Mouse (Mus musculus): Measurements from ENCODE around the gene Arhgap35.

Arhgap35 gene

DNA sequence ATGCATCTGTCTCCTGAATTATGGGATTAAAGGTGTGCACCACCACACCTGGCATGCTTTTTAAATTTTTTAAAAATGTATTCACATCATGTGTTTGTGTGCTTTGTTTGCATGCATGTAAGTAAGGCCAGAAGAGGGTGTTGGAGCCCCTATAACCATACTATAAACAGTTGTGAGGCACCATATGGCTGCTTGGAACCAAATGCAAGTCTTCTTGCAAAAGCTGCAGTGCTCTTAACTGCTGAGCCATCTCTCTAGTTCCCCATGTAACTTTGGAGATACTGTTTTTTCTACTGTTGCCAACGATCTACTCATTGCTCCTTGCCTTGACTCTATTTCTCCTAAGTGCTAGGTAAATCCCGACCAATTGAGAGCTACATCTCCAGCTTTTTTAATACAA is 95.5 kb downstream of the Arhgap35 start:
- no peak for DNase-seq (ENCODE audit: low read depth)

DNA sequence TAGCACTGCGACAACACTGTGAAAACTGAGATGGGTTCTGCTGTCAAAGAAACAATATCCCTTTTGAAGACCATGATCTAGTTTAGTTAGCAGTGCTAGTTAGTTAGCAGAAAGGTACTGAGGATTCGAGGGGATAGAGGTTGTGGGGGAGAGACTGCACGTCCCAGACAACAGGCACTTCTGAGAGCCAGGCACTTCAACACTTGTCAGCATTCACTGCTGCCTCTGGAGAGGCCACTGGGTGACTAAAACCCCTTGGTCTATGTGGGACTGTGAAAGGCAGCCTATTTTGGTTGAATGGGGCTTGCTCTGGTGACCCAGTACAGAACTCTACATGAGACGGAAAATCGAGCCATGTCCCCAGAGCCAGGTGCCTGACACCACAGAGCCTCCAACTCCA is 97.6 kb downstream of the Arhgap35 start:
- no peak for DNase-seq (ENCODE audit: low read depth)

DNA sequence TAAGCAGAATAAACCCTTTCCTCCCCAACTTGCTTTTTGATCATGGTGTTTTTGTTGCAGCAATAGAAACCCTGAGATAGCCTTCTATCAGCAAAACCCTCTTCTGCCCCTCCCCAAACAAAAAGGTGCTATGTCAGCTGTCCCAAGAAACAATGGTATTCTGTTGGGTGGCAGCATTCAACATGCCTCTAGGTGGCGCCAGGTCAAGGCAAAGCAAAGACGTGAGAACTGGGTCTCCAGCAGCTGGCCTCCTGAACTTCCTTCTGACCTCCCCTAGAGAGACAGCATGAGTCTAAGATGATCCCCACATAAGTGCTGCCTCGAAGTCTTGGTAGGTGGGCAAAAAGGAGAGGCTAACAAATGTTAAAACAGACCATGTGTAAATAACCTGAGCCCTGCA is 107.5 kb downstream of the Arhgap35 start:
- DNase-seq (ENCODE audit: low read depth): no peak

DNA sequence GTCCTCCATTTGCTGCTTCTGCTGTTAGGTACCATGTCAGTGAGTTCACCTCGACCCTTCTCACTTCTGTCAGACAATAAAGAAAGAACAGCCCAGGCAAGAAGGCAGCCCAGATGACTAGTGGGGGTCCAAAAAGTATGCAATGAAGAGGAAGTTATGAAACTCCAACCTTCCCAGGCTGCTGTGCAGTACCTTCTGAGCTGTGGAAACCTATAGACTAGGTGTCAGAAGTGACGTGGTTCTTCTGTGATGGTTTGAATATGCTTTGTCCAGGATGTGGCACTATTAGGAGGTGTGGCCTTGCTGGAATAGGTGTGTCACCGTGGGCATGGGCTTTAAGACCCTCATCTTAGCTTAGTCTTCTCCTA is 109.6 kb downstream of the Arhgap35 start:
- no peak for DNase-seq (ENCODE audit: low read depth)

DNA sequence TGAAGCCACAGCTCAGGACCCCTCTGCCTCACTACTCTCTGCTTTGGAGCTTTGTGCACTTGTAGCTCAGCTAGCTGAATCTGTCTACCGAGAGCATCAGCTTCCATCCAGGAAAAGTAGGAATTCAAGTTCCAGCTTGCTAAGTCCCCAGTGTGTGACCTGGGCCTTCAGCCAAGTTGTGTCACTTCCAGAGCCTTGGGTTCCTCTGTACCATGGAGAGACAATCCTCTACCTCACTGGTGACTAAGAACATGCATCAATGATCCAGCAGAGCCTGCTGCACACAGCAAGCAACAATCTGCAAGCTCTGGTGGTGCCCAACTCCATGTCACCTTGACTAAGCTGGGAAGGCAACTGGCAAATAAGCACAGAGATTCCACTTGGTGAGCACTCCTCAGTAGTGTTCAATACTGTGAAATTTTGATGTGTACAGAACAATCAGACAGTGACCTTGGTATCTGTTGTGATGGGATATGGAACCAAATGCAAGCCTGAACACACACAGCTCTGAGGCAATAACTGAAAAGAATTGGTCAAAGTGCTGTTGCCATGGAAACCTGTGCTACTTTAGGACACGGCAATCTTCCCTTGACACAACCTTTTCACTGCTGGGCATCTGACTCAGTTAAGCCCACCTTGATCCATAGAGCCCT is 110.1 kb downstream of the Arhgap35 start:
- no peak for DNase-seq (ENCODE audit: low read depth)

DNA sequence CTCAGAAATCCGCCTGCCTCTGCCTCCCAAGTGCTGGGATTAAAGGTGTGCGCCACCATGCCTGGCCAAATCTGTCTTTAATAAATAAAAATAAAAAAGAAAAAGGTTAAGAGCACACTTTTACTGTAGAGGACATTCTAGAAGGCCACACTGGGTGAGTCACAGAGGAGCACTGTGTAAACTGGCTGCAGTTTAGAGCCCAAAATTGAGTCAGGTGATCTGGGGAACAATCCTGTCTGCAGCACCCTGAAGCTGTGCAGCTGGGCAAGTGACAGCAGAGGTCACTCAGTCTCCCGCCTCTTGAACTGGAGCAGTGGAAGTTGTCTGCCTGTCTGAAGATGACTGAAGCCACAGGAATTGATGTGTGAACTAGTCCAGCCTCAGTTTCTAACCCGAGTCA is 113.2 kb downstream of the Arhgap35 start:
- DNase-seq (ENCODE audit: low read depth): no peak

DNA sequence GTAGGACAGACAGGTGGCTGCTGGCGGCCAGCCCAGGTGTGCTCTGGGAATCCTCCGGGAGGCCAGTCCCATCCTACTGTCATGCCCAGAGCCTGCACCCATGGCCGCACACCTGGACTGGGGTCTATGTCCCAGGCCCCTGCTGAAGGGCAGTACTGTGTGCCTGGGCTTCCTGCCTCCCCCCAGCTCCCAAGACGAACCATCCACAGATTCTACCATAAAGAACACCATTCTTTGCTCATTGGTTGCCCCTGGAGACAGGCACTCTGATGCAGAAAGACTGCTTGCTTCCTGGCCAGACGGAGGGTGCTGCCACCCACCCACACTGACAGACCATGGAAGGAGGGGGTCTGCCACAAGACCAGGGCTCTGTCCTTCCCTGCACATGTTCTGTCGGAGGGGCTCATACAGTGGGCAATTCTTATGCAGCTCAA is 115.1 kb downstream of the Arhgap35 start:
- DNase-seq (ENCODE audit: low read depth): no peak

DNA sequence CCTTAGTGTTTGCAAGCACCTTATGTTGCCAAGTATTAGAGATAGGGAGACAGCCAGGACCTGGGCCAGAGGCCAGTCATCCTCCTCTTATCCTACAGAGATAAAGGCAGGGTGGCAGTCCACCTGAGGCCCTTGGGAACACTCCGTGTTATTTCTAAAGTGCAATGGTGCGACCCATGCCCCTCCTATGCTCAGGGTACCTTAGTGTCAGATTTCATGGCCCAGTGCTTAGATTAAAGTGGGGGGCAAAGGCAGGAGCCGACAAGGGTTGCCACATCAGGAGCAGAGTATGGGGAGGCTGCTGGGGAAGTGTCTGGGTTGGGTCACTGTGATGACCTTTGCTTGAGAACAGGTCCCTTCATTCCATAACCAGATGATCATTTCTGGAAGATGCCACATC is 118.5 kb downstream of the Arhgap35 start:
- DNase-seq (ENCODE audit: low read depth): no peak

DNA sequence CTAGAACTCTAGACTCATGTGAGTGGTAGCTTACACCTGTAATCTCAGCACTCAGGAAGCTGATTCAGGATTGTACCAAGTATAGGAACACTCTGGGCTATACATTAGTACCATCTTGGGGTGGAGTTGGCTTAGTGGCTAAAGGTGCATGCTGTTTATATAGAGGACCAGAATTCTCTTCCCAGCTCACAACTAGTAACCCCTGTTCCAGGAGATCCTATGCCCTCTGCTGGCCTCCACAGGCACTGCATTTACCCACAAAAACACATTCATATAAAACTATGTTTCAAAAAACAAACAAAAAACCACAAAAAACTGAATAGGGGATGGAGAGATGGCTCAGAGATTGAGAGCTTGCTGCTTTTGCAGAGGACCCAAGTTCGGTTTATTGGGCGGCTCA is 121.4 kb downstream of the Arhgap35 start:
- DNase-seq (ENCODE audit: low read depth): no peak

DNA sequence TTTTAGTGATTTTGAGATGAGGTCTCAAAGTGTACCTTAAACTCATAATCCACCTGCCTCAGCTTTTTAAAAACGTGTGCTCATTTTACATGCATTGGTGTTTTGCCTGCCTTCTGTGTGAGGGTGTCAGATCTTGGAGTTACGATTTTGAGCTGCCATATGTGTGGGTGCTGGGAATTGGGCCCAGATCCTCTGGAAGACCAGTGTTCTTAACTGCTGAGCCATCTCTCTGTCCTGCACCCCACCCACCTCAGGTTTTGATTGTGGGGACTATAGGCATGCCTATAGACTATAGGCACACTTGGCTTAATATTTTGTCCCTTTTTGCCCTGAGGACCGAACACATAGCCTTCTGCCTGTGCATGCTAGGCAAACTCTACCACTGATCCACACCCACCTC is 122.6 kb downstream of the Arhgap35 start:
- no peak for DNase-seq (ENCODE audit: low read depth)

DNA sequence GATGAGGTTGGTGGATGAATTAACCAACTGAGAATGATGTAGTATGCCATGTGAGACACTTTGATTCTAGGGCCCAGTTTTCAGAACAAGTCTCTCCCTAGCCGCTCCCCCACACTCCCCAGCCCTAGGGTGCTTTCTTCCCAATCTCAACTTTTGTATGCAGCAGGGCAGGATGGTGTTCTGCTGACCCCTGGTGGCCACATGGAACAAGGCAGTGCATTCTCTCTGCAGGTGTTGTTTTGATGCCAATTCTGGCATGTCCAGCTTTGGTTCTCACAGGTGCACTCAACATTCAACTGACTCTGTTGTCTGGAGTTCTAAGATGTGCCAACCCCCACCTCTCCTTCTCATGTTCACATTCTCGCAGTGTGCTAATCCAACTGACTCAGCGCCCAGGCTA is 123.0 kb downstream of the Arhgap35 start:
- no peak for DNase-seq (ENCODE audit: low read depth)

DNA sequence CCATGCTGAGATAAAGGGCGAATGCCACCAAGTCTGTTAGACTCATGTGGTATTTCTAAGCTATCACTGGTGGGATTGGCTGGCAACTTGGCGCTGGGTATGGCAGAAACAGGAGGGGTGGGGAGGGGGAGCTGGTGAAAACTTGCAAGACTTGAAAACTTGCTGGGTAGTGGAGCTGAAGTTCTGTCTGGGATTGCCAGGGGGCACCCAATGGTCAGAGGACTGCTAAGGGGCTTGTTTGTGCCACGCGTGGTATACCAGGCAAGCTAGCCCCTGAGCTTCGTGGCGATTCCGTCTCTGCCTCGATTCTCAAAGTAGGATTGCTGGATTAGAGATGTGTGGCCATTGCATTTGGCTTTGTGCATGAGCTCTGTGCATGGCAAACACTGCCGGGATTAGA is 124.8 kb downstream of the Arhgap35 start:
- DNase-seq (ENCODE audit: low read depth): no peak

DNA sequence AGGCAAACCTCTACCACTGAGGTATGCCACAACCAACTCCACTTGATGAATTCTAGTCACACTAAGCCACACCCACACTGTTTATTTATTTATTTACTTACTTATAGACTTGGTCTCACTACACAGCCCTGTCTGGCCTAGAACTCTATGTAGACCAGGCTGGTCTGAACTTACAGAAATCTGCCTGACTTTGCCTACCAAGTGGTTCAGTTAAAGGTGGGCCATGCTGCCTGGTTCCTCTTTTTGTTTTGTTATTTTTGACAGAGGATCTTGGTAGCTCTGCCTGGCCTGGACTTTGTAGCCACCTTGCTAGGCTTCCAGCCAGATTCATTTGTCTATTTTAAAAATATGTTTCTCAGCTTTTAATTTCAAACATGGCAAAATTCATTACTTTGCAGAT is 126.0 kb downstream of the Arhgap35 start:
- no peak for DNase-seq (ENCODE audit: low read depth)

DNA sequence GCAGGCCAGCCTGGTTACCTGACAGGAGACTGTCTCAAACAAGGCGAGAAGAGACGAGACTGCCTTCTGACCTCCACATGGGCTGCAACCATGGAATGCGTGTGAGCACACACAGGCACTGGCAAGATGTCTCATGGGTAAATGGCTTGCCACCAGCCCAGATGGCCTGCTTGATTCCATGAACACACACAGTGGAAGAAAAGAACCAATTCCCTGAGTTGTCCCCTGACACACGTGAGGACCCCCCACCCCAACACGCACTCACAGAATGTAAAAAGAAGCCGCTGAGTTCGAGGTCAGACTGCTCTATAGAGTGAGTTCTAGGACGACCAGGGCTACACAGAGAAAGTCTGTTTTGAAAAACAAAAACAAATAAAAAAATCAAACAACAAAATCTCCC is 137.2 kb downstream of the Arhgap35 start, which contains the start of gene Npas1:
Gene Npas1, minus strand, starts transcription at position 101 of the 400 bp plus-strand sequence.
- DNase-seq (ENCODE audit: low read depth): no peak

DNA sequence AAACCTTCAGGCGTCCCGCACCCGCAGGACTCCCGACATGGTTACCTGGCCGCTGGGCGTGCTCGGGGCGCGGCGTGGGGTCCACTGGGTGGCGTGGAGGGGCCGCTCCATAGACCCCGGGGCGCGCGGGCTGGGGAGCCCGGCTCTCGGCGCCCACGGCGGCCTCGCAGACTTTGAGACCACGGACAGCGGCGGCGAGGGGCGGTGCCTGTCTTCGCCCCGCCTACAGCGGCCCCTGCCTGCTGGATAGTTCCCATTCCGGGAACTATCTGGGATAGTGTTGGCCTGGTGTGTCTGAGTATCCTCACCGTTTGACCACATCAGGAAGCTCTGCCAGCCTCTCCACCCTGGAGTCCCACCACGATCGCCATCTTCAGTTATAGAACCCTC is 138.2 kb downstream of the Arhgap35 start:
- no peak for DNase-seq (ENCODE audit: low read depth)

DNA sequence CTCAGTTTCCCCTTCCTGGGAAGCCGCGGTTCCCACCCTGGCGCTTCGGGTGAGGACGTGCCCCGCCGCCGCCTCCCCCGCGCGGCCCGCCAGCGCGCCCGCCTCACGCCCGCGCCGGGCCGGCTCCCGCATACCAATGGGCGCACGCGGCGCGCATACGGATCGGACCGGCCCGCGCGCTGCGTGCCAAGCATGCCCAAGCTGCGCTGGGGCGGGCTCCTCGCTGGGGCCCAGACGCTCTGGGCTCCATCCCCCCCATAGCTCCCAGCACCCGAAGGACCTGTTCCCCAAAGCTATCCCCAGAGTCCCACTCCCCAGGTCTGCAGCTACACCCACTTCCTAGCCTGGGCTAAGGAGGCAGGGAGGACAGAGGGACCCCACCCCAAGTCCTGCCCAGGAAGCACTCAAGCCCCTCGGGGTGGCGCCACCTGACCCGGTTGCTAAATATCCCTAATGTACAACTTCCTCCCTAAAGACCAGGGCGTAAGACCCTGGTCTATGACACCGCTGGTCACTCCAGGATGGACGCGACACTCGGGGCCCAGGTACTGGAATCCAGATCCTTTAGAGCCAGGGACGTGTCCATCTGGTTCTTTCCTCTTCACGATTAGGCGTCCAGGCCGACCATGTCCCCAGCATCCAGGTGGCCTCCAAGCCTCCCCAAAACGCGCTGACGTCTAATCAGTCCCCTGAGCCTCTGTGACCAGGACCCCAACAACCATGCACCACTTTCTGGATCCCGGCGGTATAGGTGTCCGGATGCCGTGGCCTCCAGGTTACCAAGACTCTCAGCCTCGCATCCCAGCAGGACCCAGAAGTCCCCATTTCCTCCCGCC is 138.8 kb downstream of the Arhgap35 start:
- DNase-seq (ENCODE audit: low read depth): no peak

DNA sequence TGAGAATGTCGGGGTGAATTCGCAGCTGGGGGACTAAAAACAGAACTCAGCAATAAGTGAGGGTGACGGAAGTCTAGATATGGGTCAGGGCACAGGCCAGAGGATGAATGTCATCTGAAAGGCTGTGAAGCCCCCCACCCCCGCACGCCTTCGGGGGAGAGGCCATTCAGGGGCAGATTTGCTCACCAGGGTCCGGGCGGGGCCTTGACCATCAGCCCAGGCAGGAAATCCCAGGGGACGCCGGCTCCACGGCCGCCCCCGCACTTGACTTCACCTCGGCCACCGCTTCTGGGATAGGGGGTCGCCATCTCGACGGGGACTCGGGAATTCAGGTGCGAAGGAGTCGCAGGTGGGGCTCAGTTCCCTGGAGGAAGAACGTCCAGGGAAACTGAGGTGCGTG is 139.5 kb downstream of the Arhgap35 start:
- no peak for DNase-seq (ENCODE audit: low read depth)

DNA sequence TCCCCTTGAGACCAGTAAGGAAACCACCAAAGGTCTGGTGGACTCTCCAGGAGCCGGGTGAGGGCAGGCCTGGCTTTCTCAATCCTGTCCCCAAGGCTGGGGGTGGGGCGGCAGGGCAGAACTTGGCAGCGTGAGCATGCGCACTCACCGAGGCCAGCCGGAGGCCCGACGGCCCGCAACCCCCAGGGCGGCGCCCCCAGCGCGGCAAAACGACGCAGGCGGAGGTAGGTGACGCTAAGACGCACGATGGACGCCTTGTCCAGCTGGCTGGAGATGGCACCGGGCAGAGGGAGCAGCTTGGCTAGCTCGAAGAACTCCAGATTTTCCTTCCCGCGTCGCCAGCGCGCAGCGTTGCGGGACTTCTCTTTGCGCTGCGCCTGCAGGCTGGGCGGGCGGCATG is 140.3 kb downstream of the Arhgap35 start:
- DNase-seq (ENCODE audit: low read depth): no peak

DNA sequence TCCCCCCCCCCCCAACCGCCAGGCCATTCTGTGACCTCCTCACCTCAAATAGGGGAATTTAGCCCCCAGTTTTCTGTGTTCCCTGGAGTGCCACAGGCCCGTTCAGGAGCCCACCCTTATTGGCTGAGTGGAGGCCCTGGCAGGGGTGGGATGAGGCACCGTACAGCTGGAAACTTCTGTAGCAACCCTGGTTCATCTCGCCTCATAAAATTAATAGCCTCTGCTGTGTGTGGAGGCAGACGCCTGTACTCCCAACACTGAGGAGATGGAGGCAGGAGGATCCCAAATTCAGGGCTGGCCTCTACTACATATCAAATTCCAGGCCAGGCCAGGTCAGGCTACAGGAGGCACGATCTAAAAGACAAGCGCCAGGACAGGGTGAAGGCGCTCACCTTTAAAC is 140.9 kb downstream of the Arhgap35 start:
- DNase-seq (ENCODE audit: low read depth): no peak

DNA sequence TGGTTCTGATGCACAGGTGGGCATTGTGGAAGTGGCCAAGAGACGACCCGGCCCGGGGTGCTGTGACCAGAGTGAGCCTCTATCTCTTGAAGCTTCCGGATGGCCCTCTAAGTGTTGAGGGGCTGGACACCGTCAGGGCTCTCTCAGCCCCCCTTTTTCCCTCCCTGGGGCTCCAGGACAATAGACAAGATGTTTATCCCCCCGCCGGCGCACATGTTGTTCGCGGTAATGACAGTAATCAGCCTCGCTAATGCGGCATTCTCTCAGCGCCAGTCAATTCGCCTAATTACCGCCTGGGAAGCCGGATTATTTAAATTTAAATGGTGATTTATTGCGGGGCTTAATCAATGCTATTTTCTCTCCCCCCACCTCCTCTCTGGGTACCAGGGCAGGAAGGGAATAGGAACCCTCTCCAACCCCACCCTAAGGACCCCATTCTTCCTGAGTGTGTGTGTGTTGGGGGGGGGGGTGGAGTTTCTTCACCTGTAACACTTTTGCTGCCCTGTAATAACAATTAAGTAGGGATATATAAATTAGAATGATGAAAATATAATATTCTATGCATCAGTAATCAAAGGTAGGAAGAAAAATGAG is 142.6 kb downstream of the Arhgap35 start:
- DNase-seq (ENCODE audit: low read depth): no peak

DNA sequence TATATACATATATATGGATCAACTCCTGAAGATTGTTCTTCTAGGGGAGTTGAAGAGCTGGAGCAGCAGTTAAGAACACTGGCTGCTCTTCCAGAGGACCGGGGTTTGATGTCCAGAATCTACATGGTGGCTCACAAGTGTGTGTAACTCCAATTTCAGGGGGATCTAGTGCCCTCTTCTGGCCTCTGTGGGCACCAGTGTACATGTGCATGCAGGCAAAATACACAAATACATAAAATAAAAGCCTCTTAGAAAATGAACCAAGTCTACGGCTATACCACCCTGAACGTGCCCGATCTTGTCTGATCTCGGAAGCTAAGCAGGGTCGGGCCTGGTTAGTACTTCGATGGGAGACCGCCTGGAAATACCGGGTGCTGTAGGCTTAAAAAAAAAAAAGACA is 143.2 kb downstream of the Arhgap35 start:
- DNase-seq (ENCODE audit: low read depth): no peak

DNA sequence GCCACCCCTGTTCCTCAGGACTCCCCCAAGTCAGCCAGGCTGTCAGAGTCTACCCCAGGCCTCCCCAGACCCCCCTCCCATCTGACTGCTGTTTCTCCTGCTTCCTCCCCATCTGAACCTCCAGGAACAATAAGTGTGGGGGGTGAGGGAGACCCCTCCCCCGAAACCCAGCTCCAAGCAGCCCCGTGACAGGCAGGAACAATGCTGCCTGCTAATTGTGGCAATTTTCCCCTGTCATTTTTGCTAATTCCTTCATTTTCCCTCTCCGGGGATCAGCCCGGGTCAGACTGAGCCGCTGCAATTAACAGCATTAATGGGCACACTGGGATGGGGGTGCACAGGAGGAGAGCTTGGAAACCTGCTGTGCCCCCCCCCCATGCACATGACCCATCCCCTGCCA is 146.7 kb downstream of the Arhgap35 start:
- DNase-seq (ENCODE audit: low read depth): no peak

DNA sequence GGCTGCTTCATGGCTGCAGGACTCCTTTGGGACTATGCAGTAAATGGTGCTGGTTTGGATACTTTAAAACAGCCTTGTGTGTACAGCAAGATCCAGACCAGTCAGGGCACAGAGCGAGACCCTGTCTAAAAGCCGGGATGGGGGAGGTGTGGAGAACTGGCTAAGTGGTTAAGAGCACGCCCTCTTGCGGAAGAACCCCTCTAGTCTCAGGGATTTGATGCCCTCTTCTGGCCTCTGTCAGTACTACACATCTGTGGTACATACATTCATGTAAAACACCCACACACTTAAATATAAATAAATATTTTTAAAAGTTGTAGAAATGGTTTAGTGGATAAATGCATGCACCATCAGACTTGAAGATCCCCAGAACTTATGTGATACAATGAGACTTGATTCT is 148.2 kb downstream of the Arhgap35 start:
- DNase-seq (ENCODE audit: low read depth): no peak
